Mouse (Mus musculus) left cerebral cortex, postnatal 10 days (tissue): ENCODE measurements at regions not wholly inside any gene's neighbourhood (a gene's known extent, or its start where the extent isn't known, plus 50 kb on each side); places are given as distances from the start of the nearest gene placed in this dataset.
A peak's percentile ranks its signal among the peaks of the same experiment; 100 is the strongest.

Experiments used
- DNase-seq, 2 experiments: peaks; one replicate each; pipeline ENCODE4 v3.0.0; 2021 to 2022; ENCODE audit warnings: low spot score in 2 of 2, mixed read lengths in 1 of 2; ENCODE audit errors: extremely low spot score in 1 of 2
- intact Hi-C: fragments of 180-260 bp; cut with DNase I; formaldehyde crosslinking; loops from one replicate; pipeline ENCODE4 v1.15.1; 2025

DNA sequence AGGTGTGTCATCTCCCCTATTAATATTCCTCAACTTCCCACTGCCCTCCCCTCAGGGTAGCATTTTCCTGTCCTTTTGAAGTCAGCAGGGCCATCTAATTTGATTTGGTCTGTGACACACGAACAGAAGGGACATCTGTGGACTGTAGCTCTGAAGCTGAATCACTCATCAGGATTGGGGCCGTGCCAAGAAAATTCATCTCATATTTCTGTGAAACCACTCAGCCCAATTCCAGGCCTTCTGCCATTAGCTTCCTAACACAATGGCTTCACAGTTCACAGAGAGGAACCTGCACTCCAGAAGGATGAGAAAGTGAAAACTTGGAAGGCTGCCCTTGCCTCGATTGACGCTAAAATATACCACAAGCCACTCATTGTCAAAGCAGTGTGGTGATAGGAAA is 86.1 kb downstream of the Abhd5 start:
- intact Hi-C loops = no loop called here
- DNase-seq = no peak

- intact Hi-C loops = no loop called here
- DNase-seq = no peak
These were observed 95.1 kb downstream of the Abhd5 start for GRCm38 (mm10) chr9:122446387-122447105.

GRCm38 (mm10) chr9:122447568-122447967 is 96.2 kb downstream of the Abhd5 start:
- intact Hi-C loops = no loop called here

DNA sequence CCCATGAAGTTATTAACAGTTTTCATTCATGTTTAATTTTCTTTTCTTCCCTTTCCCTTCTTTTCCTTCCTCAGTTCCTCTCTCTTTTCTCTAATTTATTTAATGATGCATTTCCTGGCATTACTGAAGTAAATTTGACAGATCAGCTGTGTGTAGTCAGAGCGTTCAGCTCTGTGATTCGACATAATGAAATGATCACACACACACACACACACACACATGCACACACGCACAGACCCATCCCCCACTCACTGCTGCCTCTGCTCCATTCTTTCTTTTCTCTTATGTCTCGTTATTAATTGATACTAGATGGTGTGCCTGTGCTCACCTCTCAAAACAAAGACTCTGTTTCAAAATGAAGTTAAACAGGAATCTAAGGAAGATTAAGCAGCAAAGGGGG is 96.9 kb downstream of the Abhd5 start:
- DNase-seq = no peak
- intact Hi-C loops = no loop called here

More at GRCm38 (mm10) chr9:122447568-122447967, 96.2 kb downstream of the Abhd5 start:
- no peak for DNase-seq

DNA sequence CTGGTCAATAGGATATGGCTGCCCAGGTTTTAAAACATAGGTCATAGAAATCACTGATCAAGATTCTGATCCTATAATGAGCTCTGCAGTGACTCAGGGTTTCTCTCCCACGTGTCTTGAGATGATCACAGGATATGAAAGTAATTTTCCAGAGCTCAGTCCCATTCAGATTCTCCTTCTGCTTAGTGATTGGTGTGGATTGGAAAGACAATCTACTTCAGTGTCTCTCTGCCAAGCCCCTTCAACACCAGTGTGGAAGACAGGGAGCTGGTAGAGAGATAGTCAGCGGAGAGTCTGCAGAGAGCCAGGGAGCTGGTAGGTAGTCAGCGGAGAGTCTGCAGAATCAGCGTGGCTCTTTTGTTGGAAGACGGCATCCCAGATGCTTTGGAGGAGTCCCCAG is 99.1 kb downstream of the Abhd5 start:
- no peak for DNase-seq
- intact Hi-C loops = no loop called here

GRCm38 (mm10) chr9:122455301-122455700 is 103.9 kb downstream of the Abhd5 start:
- intact Hi-C loops = no loop called here
- DNase-seq = no peak

DNA sequence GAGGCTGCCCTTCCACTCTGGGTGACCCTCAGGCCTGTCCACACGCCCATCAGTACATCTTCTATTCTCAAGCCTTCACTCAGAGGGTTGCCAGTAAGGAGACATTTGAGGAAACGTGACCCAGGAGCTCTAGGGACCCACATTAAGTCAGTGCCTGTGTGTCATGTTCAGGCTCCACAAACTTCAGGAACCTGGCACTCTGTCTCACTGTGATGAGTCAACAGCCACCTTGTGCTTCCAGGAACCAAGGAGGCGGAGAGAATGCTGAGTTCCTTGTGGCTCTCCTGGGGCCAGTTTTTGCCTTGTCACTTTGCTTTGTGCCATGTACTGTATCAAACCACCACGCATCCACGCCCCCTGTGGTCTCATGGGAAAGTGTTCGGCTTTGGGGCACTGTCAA is 104.4 kb downstream of the Abhd5 start:
- intact Hi-C loops = no loop called here
- DNase-seq = no peak

DNA sequence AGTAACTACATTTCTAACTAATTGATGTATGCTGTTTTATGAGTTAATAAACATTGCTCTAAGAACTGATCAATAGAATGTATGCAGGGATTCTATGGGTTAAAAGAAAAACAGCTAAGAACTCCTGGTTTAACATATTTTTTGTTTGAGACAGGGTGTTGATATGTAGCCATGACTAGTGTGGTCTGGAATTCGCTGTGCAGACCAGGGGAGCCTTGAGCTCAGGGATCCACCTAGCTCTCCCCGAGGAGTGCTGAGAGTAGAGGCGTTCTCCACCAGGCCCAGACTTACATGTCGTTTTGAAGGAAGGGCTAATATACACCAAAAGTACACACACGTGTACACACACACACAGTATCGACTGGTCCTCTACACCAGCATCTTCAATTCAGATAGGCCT is 108.1 kb downstream of the Abhd5 start:
- intact Hi-C loops = no loop called here
- no peak for DNase-seq

DNA sequence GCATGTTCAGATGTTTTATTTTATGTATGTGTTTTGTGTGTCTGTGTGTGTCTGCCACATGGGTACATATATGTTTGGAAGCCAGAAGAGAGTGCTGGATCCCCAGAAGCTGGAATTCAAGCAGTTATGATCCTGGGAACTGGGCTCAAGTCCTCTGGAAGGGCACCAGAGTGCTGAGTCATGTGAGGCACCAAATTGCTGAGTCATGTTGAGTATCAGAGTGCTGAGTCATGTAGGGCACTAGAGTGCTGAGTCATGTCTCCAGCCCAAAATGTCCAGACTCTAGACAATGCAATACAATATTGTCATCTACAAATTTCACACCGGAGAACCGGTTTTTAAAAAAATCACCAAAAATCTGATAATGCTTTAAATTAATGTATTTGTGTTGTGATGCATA is 120.1 kb downstream of the Abhd5 start:
- no peak for DNase-seq
- intact Hi-C loops = no loop called here

DNA sequence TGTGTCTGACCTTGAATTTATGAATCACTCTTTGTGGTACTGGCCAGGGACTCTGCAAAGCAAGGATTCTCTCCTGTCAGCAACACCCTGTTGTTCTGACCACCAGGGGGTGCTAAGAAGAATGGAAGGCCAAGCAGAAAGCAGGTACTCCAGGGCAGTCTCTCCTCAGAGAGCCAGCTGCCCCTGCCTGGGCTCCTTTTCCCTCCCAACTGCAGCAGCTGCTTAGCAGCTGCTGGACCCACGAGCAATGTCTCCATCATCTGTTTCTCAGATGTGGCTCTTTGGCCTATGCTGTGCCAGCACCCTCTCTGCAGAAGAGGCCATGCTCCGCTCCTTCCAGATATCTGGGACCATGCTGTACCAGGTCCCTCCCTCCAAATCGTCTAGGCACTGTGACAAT is 124.9 kb downstream of the Abhd5 start:
- intact Hi-C loops = no loop called here

DNA sequence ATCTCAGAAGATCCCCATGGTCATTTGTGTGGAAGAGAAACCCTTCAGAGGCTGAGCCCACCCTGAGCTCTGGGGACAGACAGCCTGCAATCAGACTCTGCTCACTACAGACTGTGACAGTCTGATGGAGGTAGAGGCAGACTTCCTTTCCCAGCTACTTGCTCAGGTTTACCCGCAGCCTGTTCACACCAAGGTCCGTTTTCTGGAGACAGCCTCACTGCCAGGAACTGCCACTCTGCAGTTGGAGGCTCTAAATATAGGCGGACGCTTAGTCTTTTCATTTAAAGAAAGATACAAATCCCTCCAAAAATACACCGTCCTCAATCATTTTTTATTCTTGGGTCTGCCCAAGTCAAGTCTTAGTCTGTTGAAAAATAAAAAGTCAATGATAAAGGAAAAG is 135.6 kb downstream of the Abhd5 start:
- peak in 1 of 2 experiments; percentile 29 for DNase-seq
- intact Hi-C loops = no loop called here

More for the DNA sequence above, 124.9 kb downstream of the Abhd5 start:
- peak in 1 of 2 experiments; percentile 55 for DNase-seq

DNA sequence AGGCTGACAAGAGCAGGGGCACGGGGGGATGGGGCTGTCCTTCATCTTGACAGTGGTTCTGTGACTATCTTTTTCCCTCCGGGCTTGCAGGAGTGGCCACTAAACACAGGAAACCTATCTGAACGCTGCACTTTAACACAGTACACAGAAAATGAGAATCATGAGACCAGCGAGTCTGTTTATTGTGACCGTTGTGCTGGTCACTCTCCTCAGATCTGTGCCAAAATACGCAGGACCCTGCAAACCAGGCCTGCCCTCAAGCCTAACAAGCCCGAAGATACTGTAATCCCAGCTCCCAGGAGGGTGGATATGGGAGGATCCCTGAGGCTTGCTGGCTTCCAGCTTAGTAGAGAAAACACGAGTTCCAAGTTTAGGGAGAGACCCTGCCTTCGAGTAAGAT is 143.3 kb downstream of the Abhd5 start:
- intact Hi-C loops = no loop called here
- no peak for DNase-seq

DNA sequence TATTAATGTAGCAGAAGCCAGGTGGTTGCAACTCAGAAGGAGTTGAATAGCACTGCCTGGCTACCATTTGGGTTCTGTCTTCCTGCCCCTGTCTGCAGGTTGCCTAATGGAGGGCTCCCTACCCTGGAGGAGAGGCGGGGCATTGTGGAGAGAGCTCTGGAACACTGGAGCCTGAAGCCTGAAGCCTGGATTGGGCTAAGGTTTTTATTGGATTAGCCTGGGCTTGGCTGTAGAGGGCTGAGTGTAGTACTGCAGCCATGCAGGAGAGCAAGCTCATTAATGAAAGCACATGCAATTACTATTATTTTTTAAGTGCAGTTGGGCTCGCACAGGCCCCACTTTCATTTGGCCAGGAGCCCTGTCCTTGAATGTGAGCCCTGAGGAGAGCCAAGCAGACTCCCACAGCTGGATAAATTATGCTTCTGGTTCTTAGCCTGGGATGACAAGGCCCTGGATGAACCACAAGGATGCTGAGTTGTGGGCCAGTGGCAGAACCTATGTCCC is 145.1 kb downstream of the Abhd5 start:
- no peak for DNase-seq
- intact Hi-C loops = no loop called here

DNA sequence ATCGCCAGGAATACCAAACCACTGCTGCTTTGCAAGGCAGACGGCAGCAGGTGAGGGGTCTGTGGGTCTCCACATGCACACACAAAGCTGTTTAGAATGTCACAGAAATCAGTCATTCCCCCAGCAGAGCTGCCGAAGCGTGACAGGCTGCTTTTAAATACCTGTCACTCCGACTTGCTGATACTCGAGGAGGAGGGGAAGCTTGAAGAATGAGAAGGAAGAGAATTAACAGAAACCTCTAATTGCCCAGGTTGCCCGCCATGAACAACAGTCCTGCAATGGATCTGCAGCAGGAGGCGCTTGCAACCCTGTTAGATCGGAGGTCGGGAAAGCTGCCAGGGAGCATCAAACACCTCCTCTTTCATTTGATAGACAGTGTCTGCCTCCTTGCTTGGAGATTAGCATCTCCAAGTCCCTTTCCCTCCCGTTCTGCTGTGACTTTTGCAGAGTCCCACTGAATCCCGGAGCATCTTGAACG is 150.5 kb downstream of the Abhd5 start:
- peak in 1 of 2 experiments; percentile 36 for DNase-seq
- intact Hi-C loops = no loop called here

- intact Hi-C loops = no loop called here
- no peak for DNase-seq
These were observed 170.2 kb downstream of the Abhd5 start for GRCm38 (mm10) chr9:122521569-122521968.

- DNase-seq = no peak
- intact Hi-C loops = no loop called here
These were observed 174.2 kb downstream of the Abhd5 start for GRCm38 (mm10) chr9:122525621-122526055.

DNA sequence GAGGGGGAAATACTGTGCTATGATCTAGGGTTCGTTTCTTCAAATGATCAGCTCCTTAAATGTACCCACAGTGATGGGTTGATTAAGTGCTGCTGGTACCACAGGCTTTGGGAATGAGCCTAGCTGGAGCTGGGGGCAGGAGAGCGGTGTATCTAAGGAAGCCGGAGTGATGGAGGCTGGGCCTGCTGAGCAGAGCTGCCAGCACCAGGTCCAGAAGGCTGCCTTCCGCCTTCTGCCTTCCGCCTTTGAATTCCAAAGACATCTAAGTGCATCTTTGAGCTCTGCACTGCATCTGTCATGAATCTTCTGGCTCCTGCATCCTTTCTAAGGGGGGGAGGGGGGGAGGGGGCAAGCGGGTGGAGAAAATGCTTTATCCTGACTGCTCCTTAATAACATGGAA is 176.9 kb downstream of the Abhd5 start:
- intact Hi-C loops = no loop called here
- no peak for DNase-seq

GRCm38 (mm10) chr9:122529721-122530120 is 178.3 kb downstream of the Abhd5 start:
- intact Hi-C loops = no loop called here
- no peak for DNase-seq

- DNase-seq = no peak
- intact Hi-C loops = no loop called here
These were observed 180.4 kb downstream of the Abhd5 start for GRCm38 (mm10) chr9:122531806-122532205.

GRCm38 (mm10) chr9:122534121-122534814 is 182.9 kb downstream of the Abhd5 start:
- peak; percentile 51 to 72 for DNase-seq
- intact Hi-C loops = no loop called here
